Mouse (Mus musculus) kidney, postnatal 0 days (tissue): ENCODE results near the gene Fbxl7. TPM values are rescaled to one million over a fixed set of nuclear protein-coding genes. Genes with fewer than 3 reads are reported as not detected.

Experiments
- ATAC-seq: fragments of 200-750 bp; cut with Nextera tagmentation; replicated peaks from 2 replicates; pipeline ENCODE4 v1.8.0; 2017; ENCODE audit warnings: low read depth, moderate number of reproducible peaks, moderate TSS enrichment, moderate library complexity; ENCODE audit not compliant: low FRiP score
- DNase-seq: peaks from one replicate; pipeline ENCODE4 v3.0.0-alpha.2; 2016; ENCODE audit warnings: low spot score
- H3K27ac ChIP-seq: fragments of 300-500 bp; sonication (generic); 2 replicates; pipeline ENCODE4 v1.5.1; 2014; ENCODE audit warnings: mild to moderate bottlenecking
- H3K27me3 ChIP-seq: fragments of 300-500 bp; sonication (generic); 2 replicates; pipeline ENCODE4 v1.6.1; 2014; ENCODE audit warnings: low read length, mixed read lengths; ENCODE audit not compliant: insufficient read depth
- H3K36me3 ChIP-seq: fragments of 300-500 bp; sonication (generic); 2 replicates; pipeline ENCODE4 v1.6.1; 2014; ENCODE audit warnings: low read length, mixed read lengths; ENCODE audit not compliant: insufficient read depth
- H3K4me1 ChIP-seq: fragments of 300-500 bp; sonication (generic); replicated peaks from 2 replicates; pipeline ENCODE4 v1.6.1; 2014; ENCODE audit warnings: antibody characterized with exemption, low read length, mixed read lengths; ENCODE audit not compliant: insufficient read depth
- H3K4me2 ChIP-seq: fragments of 300-500 bp; sonication (generic); 2 replicates; pipeline ENCODE4 v1.6.1; 2014; ENCODE audit warnings: mild to moderate bottlenecking, low read length, moderate library complexity, mixed read lengths
- H3K4me3 ChIP-seq: fragments of 300-500 bp; sonication (generic); replicated peaks from 2 replicates; pipeline ENCODE4 v1.5.1; 2014; ENCODE audit warnings: low read depth, low read length
- H3K9ac ChIP-seq: fragments of 300-500 bp; sonication (generic); 2 replicates; pipeline ENCODE4 v1.6.1; 2014; ENCODE audit warnings: low read depth, low read length
- H3K9me3 ChIP-seq: fragments of 300-500 bp; sonication (generic); replicated peaks from 2 replicates; pipeline ENCODE4 v1.6.1; 2016; ENCODE audit warnings: low read length, inconsistent platforms, mixed read lengths
- CTCF ChIP-seq: IDR thresholded peaks from 2 replicates; pipeline ENCODE4 v1.5.1; 2016; ENCODE audit warnings: antibody characterized with exemption, low read depth, mild to moderate bottlenecking, moderate library complexity
- WGBS: fragments of 180-500 bp; shearing (Covaris S2); extraction: QIAGEN DNeasy Blood & Tissue Kit; methylation state at CpG from one replicate; pipeline ENCODE4 v1.1.7; 2014; 5-methylcytosine and 5-hydroxymethylcytosine counted together
- polyA plus RNA-seq: library from polyadenylated mRNA; unstranded; fragments of >200 nt; fragmentation: Nextera tagmentation; extraction: Ambion mirVana; gene quantifications from 2 replicates; pipeline ENCODE4 v1.2.1, GENCODE M21; 2015

Gene Fbxl7
- polyA plus RNA-seq, 1 experiment from 2014 or later = 7.9 TPM

DNA sequence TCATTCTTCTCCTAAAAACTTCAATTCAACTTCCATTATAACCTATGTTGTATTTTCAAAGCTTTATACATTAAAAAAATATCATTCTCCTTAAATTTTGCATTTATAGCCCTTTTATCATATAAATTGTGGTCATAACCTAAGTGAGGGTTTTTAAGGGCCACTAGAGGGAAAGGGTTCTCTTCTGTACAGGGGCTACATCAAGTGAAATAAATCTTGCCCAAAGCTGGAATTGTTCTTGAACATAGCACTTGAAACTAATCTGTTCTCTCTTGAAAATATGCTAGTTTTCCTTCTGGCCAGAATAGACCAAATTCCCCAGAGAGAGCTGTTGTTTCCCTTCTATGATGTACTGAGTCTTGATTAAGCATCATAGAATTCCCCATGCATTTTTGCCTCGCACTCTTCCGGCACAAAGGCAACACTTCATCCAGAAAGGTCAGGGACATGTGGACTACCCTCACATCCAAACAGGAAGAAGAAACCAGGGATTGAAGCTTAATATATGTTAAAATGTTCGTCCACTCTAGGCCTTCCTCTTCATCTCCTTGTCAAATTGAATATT is 95.8 kb downstream of the Fbxl7 start:
- peak; percentile 20; the same call in 1 of the 2 replicates for TF ChIP-seq CTCF
- H3K4me1 ChIP-seq = no peaks in the 10 kb centered on the region
- no peaks in the 10 kb centered on the region for H3K9me3 ChIP-seq
- WGBS = 50% methylated on average over 3 of the region's 3 CpGs
- H3K36me3 ChIP-seq = no peaks in the 10 kb centered on the region
- no peaks in the 10 kb centered on the region for H3K27me3 ChIP-seq
- ATAC-seq (no peak), DNase-seq (peak; percentile 91)
- H3K4me3 ChIP-seq = no peak overlapping the region
- no peak overlapping the region for H3K27ac ChIP-seq
- no peak overlapping the region for H3K9ac ChIP-seq
- no peak overlapping the region for H3K4me2 ChIP-seq

DNA sequence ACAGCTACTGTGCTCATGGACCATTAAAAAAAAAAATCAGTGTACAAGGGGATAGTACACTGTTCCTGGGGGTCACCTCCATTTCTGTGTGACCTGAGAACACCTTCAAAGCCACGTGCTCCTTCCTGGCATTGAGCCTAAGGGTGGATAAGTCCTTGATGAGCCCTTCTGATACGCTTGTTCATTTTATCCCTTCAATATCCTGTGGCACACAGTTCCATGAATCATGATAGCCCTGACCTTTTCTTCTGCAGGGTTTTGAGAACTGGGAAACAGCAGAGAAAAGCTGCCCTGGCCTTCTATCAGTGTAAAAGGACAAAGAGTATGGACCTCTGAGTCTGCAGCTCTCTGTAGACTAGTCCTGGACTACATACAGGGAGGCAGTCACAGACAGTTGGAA is 99.4 kb downstream of the Fbxl7 start:
- H3K27me3 ChIP-seq = no peaks in the 10 kb centered on the region
- no peak overlapping the region for H3K27ac ChIP-seq
- no peak overlapping the region for H3K4me3 ChIP-seq
- DNase-seq (no peak), ATAC-seq (no peak)
- no peaks in the 10 kb centered on the region for H3K4me1 ChIP-seq
- no peaks in the 10 kb centered on the region for H3K9me3 ChIP-seq
- no peaks in the 10 kb centered on the region for H3K36me3 ChIP-seq
- H3K9ac ChIP-seq = no peak overlapping the region
- H3K4me2 ChIP-seq = no peak overlapping the region
- no peak for TF ChIP-seq CTCF
- WGBS = 41% methylated on average over 2 of the region's 2 CpGs

DNA sequence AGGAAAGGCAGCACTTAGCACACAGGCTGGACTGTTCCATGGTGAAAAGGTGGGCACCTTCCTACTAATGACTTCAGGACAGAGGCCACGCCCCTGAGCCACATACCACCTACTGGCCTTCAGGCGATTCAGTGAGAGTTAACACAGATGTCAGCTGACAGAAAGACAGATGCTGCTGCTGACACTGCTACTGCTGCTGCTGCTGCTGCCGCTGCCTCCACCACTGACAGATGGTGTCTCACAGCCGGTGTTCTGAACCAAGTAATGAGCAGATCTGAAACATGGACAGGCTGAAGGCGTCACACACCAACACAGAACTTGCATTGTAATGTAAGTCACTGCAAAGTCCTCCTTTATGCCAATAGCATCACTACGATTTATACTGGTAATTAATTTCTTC is 99.9 kb downstream of the Fbxl7 start:
- 27% methylated on average over 6 of the region's 6 CpGs for WGBS
- no peaks in the 10 kb centered on the region for H3K4me1 ChIP-seq
- H3K4me3 ChIP-seq = no peak overlapping the region
- H3K9ac ChIP-seq = no peak overlapping the region
- H3K27me3 ChIP-seq = no peaks in the 10 kb centered on the region
- ATAC-seq = peak; percentile 52; the same call in 1 of the 2 replicates
- no peak overlapping the region for H3K27ac ChIP-seq
- H3K4me2 ChIP-seq = no peak overlapping the region
- peak; percentile 72 for DNase-seq
- no peak for TF ChIP-seq CTCF
- H3K36me3 ChIP-seq = no peaks in the 10 kb centered on the region
- no peaks in the 10 kb centered on the region for H3K9me3 ChIP-seq

DNA sequence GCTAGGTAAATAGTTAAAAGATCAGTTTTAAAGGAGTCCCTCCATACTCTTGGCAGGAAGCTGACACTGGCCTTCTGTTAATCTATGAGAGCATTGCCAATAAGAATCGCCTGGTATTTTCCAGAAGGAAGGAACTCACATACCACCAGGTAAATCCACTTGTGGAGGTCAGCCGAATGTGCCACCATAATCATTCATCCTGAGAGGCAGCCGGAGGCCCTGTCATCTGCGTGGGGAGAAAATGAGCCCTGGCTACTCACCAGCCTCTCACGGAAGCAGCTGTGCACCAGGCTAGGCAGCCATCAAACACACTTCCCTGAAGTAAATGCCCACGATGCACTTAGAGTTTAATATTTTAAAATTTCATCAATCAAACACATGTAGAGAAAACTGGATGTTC is 108.2 kb downstream of the Fbxl7 start:
- Histone ChIP-seq H3K36me3 (no peaks in the 10 kb centered on the region), H3K9me3 (no peaks in the 10 kb centered on the region), H3K9ac (no peak overlapping the region), H3K27me3 (no peaks in the 10 kb centered on the region), H3K4me1 (no peaks in the 10 kb centered on the region), H3K27ac (no peak overlapping the region), H3K4me2 (no peak overlapping the region), H3K4me3 (no peak overlapping the region)
- WGBS = 78% methylated on average over 6 of the region's 6 CpGs
- no peak for ATAC-seq
- no peak for DNase-seq
- TF ChIP-seq CTCF = no peak

DNA sequence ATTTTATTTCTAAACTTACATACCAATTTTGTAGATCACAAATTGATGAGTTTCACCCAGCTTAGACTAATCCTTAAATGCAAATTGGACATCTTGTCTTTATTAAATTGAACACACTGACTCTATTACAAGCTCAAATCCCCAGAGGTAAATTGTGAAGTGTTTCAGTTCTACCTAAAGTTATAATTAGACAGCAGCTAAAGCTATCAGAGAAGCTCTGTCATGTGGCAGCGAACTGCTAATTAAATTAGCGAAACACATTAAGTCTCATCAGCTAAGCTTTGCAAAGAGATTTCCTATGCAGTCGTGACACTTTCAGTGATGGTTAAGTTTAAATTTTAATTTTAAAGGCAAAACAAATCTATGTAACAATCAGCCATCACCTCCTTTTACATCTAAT is 114.8 kb downstream of the Fbxl7 start:
- H3K4me3 ChIP-seq = no peak overlapping the region
- no peak overlapping the region for H3K9ac ChIP-seq
- H3K27ac ChIP-seq = no peak overlapping the region
- H3K9me3 ChIP-seq = no peaks in the 10 kb centered on the region
- DNase-seq = no peak
- H3K4me2 ChIP-seq = no peak overlapping the region
- H3K27me3 ChIP-seq = no peaks in the 10 kb centered on the region
- H3K4me1 ChIP-seq = no peaks in the 10 kb centered on the region
- no peaks in the 10 kb centered on the region for H3K36me3 ChIP-seq
- no peak for TF ChIP-seq CTCF
- no peak for ATAC-seq
- 88% methylated on average over 3 of the region's 3 CpGs for WGBS

DNA sequence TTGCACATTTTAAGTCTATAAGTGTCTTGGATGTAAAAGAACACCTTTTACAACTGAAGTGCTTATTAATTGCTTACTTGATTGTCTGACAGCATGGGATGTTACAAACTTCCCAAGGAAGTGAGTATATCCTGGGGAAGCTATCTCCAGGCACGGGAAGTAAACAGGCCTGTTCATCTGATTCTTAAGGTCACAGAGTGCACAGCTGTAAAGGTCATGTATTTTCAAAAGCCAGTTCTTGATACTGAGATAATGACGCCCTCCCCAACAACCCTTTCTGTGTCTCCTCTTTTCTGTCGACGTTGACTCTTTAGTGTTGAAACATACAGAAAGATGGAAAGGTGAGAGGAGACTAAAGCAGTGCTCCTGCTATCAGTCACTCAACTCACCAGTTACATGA is 116.3 kb downstream of the Fbxl7 start:
- no peak for TF ChIP-seq CTCF
- 64% methylated on average over 4 of the region's 4 CpGs for whole genome bisulfite sequencing
- peak; percentile 24 for DNase-seq

DNA sequence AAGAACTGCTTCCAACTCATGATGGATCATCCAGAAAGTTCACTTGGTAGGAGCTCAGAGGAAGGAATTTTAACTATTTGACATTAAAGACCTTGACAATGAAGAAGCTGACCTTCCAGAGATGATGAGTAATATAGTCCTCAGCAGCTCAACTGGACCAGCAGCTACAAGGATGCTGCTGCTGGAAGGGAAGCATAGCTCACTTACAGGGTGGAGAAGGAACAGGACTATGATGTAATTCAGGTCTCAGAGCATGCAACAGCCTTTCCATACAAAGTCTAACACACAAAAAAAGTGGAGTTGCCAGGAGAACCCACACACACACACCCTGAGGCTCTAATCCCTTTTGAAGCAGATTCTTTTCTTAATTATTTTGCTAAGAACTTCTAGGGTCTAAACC is 119.7 kb downstream of the Fbxl7 start:
- no peak overlapping the region for H3K9ac ChIP-seq
- no peak for ATAC-seq
- H3K27me3 ChIP-seq = no peaks in the 10 kb centered on the region
- H3K4me3 ChIP-seq = no peak overlapping the region
- peak; percentile 25 for DNase-seq
- no peak overlapping the region for H3K4me2 ChIP-seq
- TF ChIP-seq CTCF = no peak
- H3K9me3 ChIP-seq = no peaks in the 10 kb centered on the region
- H3K36me3 ChIP-seq = no peaks in the 10 kb centered on the region
- H3K4me1 ChIP-seq = no peaks in the 10 kb centered on the region
- H3K27ac ChIP-seq = no peak overlapping the region

More for the DNA sequence above, 116.3 kb downstream of the Fbxl7 start:
- Histone ChIP-seq H3K27me3 (no peaks in the 10 kb centered on the region), H3K4me3 (no peak overlapping the region), H3K36me3 (no peaks in the 10 kb centered on the region), H3K4me2 (no peak overlapping the region), H3K4me1 (no peaks in the 10 kb centered on the region), H3K27ac (no peak overlapping the region), H3K9ac (no peak overlapping the region), H3K9me3 (no peaks in the 10 kb centered on the region)
- no peak for ATAC-seq
